Mouse (Mus musculus) Patski (cell line): ENCODE data around the gene Ift74. TPM values are rescaled to one million over a fixed set of nuclear protein-coding genes. Genes with fewer than 3 reads are reported as not detected.
A peak's percentile ranks its signal among the peaks of the same experiment; 100 is the strongest.

Experiments used
- ATAC-seq: fragments of 100-300 bp; one replicate; pipeline ENCODE4 v1.8.0; 2021
- CTCF ChIA-PET: fragments of 350-600 bp; sonication (Branson Sonifier 250); formaldehyde crosslinking; loops from one replicate; lab custom pipeline; 2022; ENCODE audit warnings: inconsistent platforms; lab: Charles Lee
- POLR2A ChIA-PET: fragments of 350-600 bp; sonication (Branson Sonifier 250); formaldehyde crosslinking; loops from one replicate; lab custom pipeline; 2022; ENCODE audit warnings: antibody characterized with exemption, inconsistent platforms; lab: Charles Lee
- DNase-seq: peaks from one replicate; pipeline ENCODE4 v3.0.0-alpha.2; 2011; ENCODE audit warnings: low read depth, low spot score
- H3K27me3 ChIP-seq: fragments of 371-371 bp; one replicate; pipeline ENCODE4 v1.5.1; 2021
- CTCF ChIP-seq: fragments of 100-300 bp; IDR thresholded peaks from one replicate; pipeline ENCODE4 v1.5.1; 2021
- in situ Hi-C: fragments of 300-500 bp; cut with MboI; formaldehyde crosslinking; loops from 3 replicates; pipeline ENCODE4 v1.11.1; 2018; ENCODE audit warnings: low pct_unique_long_range_greater_than_20kb, mixed read lengths
- polyA plus RNA-seq: library from polyadenylated mRNA; unstranded; gene quantifications from one replicate; pipeline ENCODE4 v1.2.3, GENCODE M21; 2021

The Ift74 gene
- polyA plus RNA-seq, result 46.5 TPM

GRCm38 (mm10) chr4:94613972-94614626, at the start of gene Ift74:
Gene Ift74 (plus strand): TSS chr4:94614491.
- ChIA-PET POLR2A (interaction anchor here (1.4 to 1.6 kb wide), 2 partner anchors 9 to 13 kb away, joined by 3 read pairs; no protein-coding TSS in a partner anchor), CTCF (interaction anchor here (1.2 kb wide), 1 partner anchor 8 kb away, joined by 4 read pairs; no protein-coding TSS in a partner anchor)
- peak; percentile 83 for ATAC-seq
- in situ Hi-C loops, result no loop called here
- H3K27me3 ChIP-seq, result no peaks in the 10 kb centered on the region
- no peak for TF ChIP-seq CTCF
- peak; percentile 57 for DNase-seq

DNA sequence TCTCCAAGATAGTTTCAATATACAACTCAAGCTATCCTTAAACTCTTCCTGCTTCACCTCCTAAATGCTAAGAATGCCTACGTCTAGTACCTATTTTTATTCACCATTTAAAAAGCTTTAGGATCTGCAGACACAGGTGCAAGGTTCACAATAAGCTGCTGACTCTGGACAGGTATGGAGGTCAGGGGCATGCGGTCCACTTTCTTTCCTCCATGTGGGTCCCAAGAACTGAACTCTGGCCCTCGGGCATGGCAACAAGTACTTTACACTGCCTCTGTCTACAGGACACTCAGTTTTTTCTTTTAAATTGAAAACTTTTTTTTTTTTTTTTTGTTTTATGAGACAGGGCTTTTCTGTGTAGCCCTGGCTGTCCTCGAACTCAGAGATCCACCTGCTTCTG, 41.6 kb upstream of the Ift74 start:
- ChIA-PET CTCF (no interaction called here), POLR2A (no interaction called here)
- no peak for TF ChIP-seq CTCF
- DNase-seq, result no peak
- ATAC-seq, result no peak
- in situ Hi-C loops, result no loop called here
- no peaks in the 10 kb centered on the region for H3K27me3 ChIP-seq

GRCm38 (mm10) chr4:94591765-94592381, 22.4 kb upstream of the Ift74 start:
- TF ChIP-seq CTCF, result no peak
- ChIA-PET POLR2A (no interaction called here), CTCF (no interaction called here)
- DNase-seq, result no peak
- no peaks in the 10 kb centered on the region for H3K27me3 ChIP-seq
- ATAC-seq, result no peak
- in situ Hi-C loops, result no loop called here

- in situ Hi-C loops, result no loop called here
- POLR2A ChIA-PET, result no interaction called here
- CTCF ChIA-PET, result interaction anchor here (0.9 kb wide), 1 partner anchor 9 kb away, joined by 3 read pairs; no protein-coding TSS in a partner anchor
- H3K27me3 ChIP-seq, result no peaks in the 10 kb centered on the region
- ATAC-seq, result no peak
- DNase-seq, result no peak
- TF ChIP-seq CTCF, result no peak
Observed at GRCm38 (mm10) chr4:94592709-94593108, 21.6 kb upstream of the Ift74 start.

DNA sequence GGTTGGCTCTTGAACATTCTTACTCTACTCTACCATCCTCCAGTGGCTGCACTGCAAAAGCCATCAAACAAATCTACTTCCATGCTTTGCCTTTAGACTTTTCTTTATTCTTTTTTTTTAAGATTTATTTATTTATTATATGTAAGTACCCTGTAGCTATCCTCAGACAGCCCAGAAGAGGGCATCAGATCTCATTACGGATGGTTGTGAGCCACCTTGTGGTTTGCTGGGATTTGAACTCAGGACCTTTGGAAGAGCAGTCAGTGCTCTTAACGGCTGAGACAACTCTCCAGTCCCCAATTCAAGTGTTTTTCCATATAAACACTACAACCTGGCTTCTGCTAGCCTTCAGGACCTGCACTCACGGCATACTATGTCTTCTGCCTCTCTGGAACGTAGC, 12.9 kb upstream of the Ift74 start:
- ATAC-seq (no peak), DNase-seq (no peak)
- ChIA-PET POLR2A (interaction anchor here (1.5 kb wide), 1 partner anchor 13 kb away, joined by 3 read pairs; the partner anchor contains the start of gene Ift74), CTCF (interaction anchor here (1.2 to 1.5 kb wide), 2 partner anchors 9 to 38 kb away, joined by 3 read pairs; no protein-coding TSS in a partner anchor)
- peak; percentile 59 for TF ChIP-seq CTCF
- in situ Hi-C loops, result no loop called here
- no peaks in the 10 kb centered on the region for H3K27me3 ChIP-seq

DNA sequence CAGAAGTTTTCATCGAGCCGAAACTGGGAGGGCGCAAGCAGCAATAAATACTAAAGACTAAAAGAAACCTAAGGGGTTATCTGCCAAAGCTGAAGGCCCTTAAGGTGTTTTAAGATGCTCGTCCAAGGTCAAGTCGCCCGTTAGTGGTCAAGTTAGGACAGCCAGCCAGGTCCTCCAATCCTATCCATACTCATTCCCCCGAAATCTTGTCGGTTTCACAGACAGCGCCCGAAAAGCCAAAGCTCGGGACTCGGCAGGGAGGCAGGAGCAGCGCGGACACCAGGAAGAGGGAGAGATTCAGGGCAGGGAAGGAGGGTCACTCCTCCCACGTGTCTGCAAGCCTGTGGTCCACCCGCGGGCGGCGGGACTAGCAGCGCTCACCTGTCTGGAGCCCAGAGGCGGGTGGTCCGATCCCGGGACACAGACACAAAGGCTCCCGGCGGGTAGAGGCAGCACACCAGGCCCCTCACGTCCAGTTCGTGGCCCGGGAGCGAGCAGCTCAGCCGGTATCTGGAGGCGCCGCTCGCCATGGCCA, 11.7 kb upstream of the Ift74 start:
- no peak for TF ChIP-seq CTCF
- no peak for DNase-seq
- CTCF ChIA-PET, result no interaction called here
- POLR2A ChIA-PET, result no interaction called here
- in situ Hi-C loops, result no loop called here
- H3K27me3 ChIP-seq, result no peaks in the 10 kb centered on the region
- peak; percentile 74 for ATAC-seq

- ATAC-seq, result peak; percentile 93
- no peak for TF ChIP-seq CTCF
- DNase-seq, result peak; percentile 43
- in situ Hi-C loops, result no loop called here
- ChIA-PET POLR2A (no interaction called here), CTCF (no interaction called here)
- H3K27me3 ChIP-seq, result no peaks in the 10 kb centered on the region
Observed at GRCm38 (mm10) chr4:94603031-94603629, 11.2 kb upstream of the Ift74 start, which contains the start of gene Plaa. Gene Plaa (minus strand): TSS chr4:94603244.

DNA sequence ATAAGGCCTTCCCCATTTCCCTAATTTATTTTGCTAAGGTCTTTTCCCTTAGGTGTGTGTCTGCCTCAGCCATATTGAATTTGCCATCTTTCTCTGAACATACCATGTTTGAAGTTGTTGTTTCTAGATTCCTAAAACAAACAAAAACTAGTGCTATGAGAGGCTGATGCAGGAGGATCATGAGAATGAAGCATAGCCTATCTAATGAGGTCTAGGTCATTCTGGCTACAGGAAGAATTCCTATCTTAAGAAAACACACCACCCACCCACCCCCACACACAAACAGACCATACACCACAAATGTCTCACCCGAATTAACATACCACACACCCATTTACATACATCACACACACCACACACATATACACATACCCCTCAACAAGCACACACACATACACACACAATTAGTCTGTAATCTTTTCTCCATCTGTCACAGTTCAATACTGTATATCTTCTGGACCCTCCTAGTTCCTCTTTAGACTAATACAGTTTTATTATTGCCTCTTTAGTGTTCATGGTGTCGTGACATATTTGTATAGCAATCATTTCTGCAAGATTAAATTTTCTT, 9.8 kb upstream of the Ift74 start:
- ATAC-seq (no peak), DNase-seq (no peak)
- H3K27me3 ChIP-seq, result no peaks in the 10 kb centered on the region
- ChIA-PET CTCF (no interaction called here), POLR2A (no interaction called here)
- TF ChIP-seq CTCF, result no peak
- in situ Hi-C loops, result no loop called here

GRCm38 (mm10) chr4:94605591-94605990, 8.7 kb upstream of the Ift74 start:
- ATAC-seq (no peak), DNase-seq (no peak)
- no peaks in the 10 kb centered on the region for H3K27me3 ChIP-seq
- in situ Hi-C loops, result no loop called here
- ChIA-PET CTCF (interaction anchor here (0.9 kb wide), 1 partner anchor 11 kb away, joined by 3 read pairs; no protein-coding TSS in a partner anchor), POLR2A (interaction anchor here (0.7 kb wide), 1 partner anchor 8 kb away, joined by 3 read pairs; the partner anchor contains the start of gene Ift74)
- TF ChIP-seq CTCF, result no peak

DNA sequence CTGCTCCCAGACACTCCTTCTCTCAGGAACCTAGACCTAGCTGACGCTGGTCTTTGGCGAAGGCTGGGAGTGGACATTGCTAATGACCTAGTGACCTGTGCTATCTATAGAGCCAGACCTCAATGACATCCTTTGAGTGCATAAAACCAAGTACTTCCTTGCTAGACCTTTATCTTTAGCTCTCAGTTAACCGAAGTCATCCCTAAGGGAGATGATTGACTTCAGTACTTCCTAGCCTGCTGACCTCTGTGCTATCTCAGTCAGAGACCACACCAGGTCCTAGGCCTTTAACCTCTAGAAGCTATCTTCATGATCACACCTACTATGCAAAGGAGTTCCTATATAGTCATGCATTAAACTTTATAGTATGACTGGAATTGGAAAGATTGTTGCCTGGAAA, 4.0 kb upstream of the Ift74 start:
- no peaks in the 10 kb centered on the region for H3K27me3 ChIP-seq
- ATAC-seq (no peak), DNase-seq (no peak)
- ChIA-PET POLR2A (no interaction called here), CTCF (no interaction called here)
- TF ChIP-seq CTCF, result no peak
- in situ Hi-C loops, result no loop called here
